Comparison of ENCODE assay signal across 8 mouse cellular contexts in genomic region chr11:72843576-72843975, GRCm38 (mm10).
"Had no signal": no experiment of that assay in that cellular context is flagged by ENCODE, and none has a peak within 500 bp of the region (broad histone marks: within the 10 kb centered on the region; RNA-seq: fewer than 3 reads in every experiment).

No protein-coding gene starts in this region.

- H3K9ac ChIP-seq: limb, embryonic 15.5 days; liver, embryonic 12.5 days; midbrain, embryonic 13.5 days had no signal

- H3K27ac ChIP-seq: left cerebral cortex, adult 2 months; limb, embryonic 15.5 days; liver, embryonic 12.5 days; midbrain, embryonic 13.5 days had no signal

- H3K9me3 ChIP-seq: limb, embryonic 15.5 days; liver, embryonic 12.5 days; midbrain, embryonic 13.5 days had no signal

- ATAC-seq: liver, embryonic 12.5 days; midbrain, embryonic 13.5 days had no signal

- H3K4me3 ChIP-seq: left cerebral cortex, adult 2 months; limb, embryonic 15.5 days; liver, embryonic 12.5 days; midbrain, embryonic 13.5 days had no signal

- H3K4me2 ChIP-seq: limb, embryonic 15.5 days; liver, embryonic 12.5 days; midbrain, embryonic 13.5 days had no signal

- H3K4me1 ChIP-seq: limb, embryonic 15.5 days; liver, embryonic 12.5 days; midbrain, embryonic 13.5 days had no signal

- H3K27me3 ChIP-seq: limb, embryonic 15.5 days; liver, embryonic 12.5 days; midbrain, embryonic 13.5 days had no signal

- DNase-seq: kidney, adult 18-20 months; kidney, postnatal 10 days; kidney, postnatal 4 days; thymus, postnatal 36 days had no signal
